Mouse (Mus musculus): ENCODE data around the gene Adamts14.

Adamts14 gene

DNA sequence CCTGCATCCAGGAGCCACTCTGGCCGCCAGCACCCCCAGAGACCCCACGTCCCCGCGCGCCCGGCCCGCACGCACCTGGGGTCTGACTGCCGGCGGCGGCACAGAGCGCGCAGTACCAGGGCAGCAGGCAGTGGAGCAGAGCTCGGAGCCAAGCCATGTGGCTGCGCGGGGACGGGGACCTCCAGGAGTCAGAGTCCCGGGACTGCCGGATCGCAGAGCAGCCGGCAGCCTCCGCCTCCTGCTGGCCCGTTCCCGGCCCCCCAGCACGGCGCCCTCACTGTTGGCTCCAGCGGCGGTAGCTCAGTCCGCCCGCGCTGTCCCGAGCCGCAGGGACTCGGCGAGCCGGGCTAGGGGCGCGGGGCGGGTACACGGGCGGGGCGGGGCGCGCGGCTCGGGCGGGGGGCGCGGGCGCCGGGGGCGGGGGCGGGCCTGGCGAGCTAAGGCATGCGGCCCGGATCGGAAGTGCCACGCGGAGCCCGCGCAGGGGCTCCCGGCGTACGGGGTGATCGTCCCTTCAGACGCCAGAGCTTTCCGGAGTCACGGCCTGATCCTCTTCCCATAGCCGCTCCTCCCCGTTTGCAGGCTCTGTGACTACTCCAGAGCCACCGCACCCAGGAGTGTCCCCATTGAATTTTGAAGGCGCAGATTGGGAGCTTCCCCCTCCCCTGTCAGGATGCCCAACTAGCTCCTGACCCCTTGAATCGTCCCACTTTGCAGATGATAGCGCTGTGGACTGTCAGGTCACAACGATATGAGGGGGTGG is at the start of gene Adamts14:
Gene Adamts14 (minus strand): TSS at position 358 of the 763 bp plus-strand sequence.
- in situ Hi-C loops (cut with MboI) = no loop called here

DNA sequence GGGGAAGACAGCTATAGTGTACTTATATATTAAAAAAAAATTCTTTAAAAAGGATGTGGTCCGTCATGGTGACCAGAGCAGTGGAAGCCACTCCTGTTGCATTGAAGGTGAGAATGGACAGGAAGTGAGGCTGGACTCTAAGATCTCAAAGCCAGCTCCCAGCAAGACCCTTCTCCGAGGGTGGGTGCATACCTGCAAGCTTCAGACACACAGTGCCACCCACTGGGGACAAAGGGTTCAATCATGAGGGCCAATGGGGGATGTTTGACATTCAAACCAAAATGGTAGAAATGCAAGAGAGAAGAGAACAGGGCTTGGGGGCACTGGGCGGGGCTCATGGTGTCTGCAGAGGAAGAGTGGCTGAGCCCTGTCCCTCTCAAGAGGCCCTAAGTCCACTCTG is 45.3 kb upstream of the Adamts14 start:
- in situ Hi-C loops (cut with MboI) = no loop called here

DNA sequence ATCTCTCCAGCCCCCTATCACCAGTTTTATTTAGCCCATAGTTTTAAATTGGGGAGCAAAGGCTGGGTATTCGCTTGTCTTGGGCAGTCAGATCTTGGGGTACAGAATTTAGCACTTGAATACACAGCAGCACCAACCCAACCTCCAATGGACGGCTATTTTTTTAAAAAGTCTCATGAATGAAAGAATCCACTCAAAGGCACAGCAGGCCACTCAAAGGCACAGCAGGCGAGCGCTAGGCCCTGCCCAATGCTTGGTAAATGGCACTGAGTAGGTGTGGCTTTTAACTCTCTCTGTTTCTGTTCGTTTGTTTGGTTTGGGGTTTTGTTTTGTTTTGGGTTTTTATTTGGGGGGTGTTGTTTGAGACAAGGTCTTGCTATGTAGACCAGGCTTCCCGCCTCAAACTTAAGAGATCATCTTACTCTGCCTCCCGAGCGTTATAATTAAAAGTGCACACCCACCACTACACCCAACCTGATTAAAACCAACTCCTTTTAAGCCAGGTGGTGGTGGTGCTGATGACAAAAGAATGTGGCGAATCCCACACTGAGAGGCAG is 42.2 kb upstream of the Adamts14 start:
- in situ Hi-C loops (cut with MboI) = no loop called here

DNA sequence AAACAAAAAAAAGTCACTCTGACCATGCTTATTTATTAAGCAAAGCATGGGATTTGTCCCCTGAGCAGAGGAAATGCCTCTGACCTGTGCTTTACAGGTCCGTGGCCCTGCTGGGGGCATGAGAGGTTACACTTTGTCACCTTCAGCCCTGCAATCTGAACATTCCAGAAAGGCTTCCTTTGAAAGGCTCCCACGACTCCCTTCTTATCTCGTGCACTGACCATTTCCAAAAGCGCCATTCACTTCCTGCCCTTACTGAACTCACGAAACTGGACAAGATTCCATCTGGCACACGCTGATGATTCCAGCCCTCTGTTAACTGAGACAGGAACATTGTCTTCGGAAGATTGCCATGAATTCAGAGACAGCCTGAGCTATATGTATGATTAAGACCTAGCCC is 40.5 kb upstream of the Adamts14 start:
- in situ Hi-C loops (cut with MboI) = no loop called here

DNA sequence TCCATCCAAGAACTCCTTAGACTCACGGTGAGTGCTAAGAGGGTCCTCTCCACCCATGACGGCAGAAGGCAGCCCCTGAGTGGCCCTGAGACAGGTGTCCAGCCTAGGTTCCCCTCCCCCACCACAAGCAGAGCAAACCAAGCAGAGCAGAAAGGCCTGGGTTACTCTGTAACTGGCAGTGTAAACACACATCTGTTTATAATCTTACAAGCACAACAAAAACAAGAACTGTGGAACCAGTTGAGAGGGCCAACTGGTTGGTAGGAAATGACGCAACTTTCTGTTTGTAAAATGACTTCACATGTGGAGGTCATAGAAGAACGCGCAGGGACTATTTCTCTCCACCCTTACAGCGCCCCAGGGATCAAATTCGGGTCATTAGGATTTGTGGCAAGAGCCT is 39.5 kb upstream of the Adamts14 start:
- in situ Hi-C loops (cut with MboI) = no loop called here

DNA sequence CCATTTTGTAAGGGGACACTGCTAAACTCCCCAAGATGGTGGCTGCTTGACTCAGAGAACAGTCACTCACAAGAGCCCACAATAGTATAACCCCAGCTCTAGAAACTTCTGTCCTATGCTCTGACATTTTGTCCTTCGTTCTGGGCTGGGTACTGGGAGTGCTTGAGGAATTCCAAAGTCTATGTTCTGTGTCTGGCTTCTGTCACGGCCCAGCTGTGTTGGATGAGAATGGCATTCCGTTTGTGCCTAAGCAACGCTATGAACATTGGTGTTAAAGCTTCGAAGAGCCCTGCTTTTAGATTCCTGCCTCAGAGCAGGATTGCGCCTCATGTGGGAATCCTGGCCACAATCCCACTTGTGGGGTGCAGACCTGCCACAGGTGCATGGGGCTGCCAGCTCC is 38.9 kb upstream of the Adamts14 start:
- in situ Hi-C loops (cut with MboI) = no loop called here

DNA sequence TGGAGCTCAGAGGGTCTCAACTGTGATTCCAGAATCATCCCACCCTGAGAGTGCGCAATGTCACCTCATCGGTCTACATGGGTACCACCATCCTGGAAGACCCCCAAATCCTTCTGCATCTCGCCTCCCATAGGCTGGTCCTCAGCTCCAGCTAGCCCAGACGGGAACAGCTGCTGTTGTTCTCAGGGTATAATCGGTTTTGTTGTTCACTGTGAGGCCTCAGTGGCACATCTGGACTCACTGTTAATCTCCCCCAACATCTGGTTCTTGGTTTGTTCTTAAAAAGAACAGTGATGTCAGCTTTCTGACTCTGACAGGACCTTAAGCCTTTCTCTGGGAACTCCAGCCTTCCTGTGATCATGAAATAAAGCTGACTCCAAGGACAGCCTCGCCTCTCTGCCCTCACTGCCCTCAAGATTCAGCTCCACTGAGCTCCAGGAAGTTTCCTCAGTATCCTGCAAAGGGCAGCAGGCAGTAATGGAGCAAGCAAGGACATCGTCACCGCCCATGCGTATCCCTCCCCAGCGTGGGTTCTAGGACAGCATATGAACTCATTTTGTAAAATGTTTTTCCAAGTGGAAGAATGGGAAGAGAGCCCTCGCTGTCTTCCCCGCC is 35.6 kb upstream of the Adamts14 start:
- in situ Hi-C loops (cut with MboI) = no loop called here

DNA sequence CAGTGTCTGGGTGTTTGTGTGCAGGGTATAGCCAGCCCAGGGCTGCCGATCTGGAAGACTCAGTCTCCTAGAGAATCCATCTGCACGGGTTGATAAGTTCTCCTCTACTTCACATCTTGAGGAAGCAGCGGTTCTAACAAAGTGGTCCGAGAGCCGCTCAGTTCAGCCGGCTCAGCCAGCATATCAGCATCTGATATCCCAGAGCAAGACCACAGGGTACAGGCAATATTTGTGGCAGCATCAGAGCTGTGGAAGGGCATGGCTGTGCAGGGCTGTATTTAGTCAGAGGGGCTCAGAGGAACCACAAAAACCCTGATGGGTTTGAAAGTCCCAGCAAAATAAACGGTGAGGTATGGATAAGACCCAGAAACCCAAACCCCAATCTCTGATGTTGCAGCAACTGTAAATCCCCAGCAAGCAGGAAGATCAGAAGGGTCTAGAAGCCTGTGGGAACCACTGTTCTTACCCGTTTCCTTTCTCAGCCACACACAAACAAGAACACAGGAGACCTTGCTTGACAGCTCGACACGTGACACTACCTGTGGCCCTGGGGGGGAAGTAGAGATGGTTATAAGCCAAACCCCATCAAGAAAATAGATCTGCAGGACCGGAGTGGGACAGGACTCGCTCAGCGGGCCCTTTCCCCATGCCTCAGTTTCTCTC is 32.8 kb upstream of the Adamts14 start:
- in situ Hi-C loops (cut with MboI) = no loop called here

DNA sequence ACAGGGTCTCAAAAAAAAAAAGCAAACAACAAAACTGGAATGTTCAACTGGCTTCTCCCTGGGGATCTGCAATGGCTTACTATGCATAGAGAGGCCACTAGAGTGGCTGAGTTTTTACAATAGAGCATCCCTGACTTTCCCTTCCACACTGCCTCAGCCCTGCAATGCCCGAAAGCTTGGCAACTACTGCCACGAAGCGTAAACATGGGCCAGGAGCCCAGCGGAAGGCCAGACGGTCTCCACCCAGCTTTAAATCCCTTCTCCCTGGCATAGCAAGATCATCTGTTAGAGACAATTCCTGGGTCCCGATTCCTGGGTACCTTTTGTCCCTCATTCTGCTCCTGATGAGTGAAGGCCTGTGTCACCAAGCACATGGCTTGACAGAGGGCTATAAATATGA is 30.8 kb upstream of the Adamts14 start:
- in situ Hi-C loops (cut with MboI) = no loop called here

DNA sequence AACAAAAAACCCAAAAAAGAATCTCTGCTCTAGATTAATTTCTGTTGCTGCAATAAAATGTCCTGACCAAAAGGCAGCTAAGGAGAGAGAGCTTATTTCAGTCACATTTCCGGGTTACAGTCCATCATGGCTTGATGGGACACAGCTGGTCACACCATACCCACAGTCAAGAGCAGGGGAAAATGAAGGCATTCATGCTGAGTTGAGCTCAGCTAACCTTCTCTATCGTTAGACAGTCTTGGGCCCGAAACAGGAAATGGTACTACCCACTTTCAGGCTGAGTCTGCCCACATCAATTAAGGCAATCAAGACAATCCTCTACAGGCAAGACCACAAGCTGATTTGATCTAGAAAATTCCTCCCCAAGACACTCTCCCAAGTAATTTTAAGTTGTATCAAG is 27.8 kb upstream of the Adamts14 start:
- in situ Hi-C loops (cut with MboI) = no loop called here

DNA sequence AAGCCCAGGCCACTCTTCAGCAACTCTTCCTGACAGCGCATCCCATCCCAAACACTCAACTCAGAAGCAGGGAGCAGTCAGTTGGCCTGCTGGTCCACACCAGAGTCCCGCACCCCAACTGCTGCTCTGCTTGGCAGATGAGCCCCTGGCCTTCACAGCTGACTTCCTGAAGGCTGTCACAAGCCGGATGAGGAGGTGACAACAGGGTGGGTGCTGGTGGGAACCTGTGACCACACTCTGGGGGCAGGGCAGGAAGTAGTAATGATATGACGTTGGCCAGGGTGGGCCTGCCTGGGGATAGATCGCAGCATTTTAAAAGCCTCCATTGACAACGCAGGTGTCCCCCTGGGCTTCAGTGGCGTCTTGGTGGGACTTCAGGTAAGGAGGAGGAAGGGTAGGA is 24.2 kb upstream of the Adamts14 start, which contains the start of gene Prf1:
Gene Prf1 (plus strand): TSS at position 357 of the 400 bp plus-strand sequence.
- in situ Hi-C loops (cut with MboI) = no loop called here

DNA sequence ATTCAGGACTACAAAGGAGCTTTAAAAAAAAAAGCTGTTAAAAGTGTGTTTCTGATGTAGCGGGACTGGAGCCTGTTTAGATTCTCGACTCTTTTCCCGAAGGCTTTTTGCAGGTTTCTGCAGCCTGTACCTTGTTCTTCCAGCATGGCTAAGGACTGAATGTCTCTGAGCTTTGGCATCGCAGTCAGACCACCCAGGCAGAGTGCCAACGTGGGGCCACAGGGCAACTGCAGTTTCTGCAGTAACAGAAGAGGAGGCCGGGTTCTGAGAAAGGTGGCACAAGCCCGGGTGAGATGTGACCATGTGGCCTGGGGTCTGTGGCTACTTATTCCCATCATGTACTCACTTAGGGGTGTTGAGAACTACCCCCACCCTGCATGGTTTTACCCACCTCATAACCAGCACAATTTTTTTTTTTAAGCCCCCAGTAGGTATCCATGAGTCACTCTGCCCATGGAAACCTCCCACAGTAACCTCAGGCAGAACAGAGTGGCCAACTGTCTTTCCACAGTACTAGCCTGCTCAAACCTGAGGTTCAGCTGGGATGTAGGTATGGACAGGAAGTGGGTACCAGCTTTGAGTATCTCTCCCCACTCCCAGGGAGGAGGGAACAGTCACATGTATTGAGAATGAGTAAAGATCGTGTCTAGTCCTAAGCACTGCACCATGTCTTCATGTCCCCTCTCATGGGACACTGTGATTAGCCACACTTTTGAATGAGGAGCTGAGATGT is 23.6 kb upstream of the Adamts14 start:
- in situ Hi-C loops (cut with MboI) = no loop called here

DNA sequence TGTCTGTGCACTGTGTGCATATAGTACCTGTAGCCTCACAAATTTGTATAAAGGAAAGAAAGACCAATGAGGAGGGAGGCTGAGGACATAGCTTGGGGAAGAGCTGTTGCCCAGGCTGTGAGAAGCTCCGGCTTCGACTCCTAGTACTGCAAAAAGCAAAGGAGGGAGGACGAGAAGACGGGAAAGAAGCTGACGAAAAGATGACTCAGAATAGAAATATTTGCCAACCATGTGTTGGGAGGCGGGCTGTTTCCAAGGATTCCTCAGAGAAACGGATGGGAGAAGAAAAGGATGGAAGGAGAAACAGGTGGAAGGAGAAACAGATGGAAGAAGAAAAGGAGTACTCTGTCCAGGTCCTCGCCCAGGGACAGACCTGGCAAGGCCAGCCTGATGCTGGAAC is 21.0 kb upstream of the Adamts14 start:
- in situ Hi-C loops (cut with MboI) = no loop called here

DNA sequence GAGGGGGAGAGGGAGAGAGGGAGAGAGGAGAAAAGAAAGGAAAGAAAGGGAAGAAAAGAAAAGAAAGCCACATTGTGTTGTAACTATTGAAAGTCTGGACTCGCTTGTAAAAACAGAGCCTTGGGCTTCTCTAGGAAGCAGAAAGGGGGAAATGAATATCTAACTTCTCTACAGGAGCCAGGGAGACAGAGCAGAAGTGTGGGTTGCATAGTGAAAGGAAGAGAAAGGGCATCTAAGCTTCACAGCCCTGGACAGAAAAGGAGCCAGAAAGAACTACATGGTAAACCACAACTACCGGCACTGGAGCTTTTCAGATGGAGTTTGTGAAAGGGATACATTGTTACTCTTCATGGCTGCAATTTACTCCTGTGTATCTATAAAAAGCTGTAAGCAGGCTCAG is 17.2 kb upstream of the Adamts14 start:
- in situ Hi-C loops (cut with MboI) = no loop called here

DNA sequence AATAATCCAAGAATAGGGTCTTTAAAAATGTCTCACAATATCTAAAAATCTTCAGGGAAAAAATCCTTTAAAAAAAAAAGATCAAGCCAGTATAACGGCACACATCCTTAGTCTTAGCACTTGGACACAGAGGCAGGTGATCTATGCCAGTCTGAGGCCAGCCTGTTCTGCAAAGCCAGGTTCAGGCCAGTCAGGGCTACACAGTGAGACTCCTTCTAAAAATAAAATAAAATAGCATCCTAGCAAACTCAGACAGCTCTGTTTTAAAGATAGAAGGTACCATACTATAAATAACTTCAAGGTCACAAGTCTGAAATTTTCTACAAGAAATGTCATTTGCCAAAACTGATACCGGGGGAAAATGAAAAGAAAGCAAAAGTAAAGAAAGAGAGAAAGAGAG is 16.8 kb upstream of the Adamts14 start:
- in situ Hi-C loops (cut with MboI) = no loop called here

DNA sequence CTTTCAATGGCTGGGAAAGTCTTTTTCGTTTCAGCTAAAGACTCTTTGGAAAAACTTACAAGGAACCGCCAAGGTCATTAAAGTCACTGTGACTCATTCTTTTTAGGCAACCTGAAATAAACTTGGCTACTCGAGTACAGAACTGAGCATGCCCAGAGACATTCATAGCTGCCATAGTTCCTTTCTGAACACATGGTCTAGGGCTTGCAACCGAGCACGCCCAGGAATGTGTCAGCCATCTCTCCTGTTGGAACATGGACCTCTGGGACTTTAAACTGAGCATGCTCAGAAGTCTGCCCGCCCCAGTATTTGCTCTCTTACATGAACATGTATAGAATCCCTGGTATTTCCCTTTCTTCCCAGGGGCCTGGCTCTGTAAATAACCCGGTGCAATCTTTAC is 13.0 kb upstream of the Adamts14 start:
- in situ Hi-C loops (cut with MboI) = no loop called here

DNA sequence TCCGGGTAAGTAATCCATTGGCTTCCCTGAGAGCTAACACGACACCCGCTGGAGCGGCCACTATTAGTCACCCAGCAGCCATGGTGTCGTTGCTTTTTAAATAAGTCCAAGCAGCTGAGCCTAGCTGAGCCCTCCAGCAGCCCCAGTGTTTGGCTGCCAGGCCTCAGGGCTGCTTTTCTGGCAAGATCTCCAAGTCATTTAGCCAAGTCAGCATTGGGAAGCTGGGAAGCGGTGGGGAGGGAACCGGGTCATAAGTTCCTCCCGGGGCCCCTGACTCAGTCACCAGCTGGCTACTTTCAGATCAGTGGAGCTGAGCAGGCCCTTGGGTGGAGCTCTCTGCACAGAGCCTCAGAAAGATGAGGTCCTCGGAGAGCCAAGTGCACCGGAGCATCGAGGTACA is 12.0 kb upstream of the Adamts14 start:
- in situ Hi-C loops (cut with MboI) = no loop called here

DNA sequence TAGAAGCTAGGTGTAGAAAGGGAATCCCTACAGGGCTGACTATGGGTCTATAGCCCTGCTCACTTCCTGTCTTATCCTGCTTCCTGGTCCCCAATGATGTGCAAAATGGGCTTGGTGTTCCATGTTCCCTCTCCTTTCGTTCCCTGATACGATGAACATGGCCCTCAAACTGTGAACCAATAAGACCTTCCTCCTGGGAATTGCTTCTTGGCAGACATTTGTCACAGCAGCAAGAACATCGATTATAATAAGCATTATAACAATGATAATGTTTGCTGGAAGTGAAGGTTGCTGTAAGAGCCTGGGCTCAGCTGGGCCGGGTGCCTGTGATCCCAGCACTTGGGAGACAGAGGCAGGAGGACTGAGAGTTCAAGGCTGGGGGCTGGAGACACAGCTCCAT is 11.1 kb upstream of the Adamts14 start:
- in situ Hi-C loops (cut with MboI) = no loop called here

DNA sequence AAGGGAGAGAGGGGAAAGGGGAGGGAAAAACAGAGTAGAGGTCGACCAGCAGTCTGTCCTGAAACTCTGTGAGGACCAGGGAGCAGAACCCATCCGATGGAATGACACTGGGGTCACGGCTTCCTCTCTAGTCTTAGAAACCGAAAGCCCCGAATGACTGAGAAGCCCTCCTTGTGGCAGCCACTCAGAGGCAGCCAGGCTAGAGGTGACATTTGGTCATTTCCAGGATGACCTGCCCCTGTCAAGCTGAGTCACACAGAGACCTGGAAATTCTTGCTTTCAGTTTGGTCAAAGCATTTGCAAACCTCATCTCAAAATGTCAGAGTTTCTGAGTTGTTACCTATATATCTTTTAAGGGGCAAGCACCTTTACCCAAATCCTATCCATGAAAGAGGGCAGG is 7.9 kb upstream of the Adamts14 start:
- in situ Hi-C loops (cut with MboI) = no loop called here

DNA sequence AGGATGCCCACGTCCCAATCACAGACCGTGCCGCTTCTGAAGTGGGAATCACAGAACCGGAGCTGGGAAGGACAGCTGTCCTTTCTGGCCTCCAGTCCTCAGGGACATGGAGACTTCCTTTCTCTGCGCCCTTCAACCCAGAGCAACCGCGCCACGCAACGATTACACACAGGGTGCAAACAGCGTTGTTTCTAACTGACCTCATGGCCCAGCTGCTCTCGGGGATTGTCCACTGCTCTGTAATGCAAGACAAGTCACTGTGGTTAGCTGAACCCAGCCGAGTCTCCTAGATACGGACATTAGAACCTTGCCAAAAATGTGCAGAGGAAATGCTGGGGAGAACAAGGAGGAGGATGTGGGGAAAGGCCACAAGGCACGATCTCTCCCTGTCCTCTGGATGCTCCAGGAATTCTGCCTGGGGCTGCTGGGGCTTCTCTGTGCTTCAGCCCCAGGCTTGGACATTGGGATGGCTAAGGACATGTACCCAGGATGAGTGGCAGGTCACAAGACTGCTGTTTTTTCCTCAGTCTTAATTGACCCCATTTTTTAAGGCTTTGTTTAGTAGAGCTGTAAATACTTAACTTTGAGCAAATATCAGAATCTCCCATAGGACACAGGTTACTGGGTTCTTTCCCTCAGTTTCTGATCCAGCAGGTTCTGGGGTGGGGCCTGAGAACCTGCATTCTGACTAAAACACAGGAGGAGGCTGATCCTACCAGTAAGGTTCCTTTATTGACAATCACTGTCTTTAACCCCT is 4.9 kb upstream of the Adamts14 start:
- in situ Hi-C loops (cut with MboI) = no loop called here

DNA sequence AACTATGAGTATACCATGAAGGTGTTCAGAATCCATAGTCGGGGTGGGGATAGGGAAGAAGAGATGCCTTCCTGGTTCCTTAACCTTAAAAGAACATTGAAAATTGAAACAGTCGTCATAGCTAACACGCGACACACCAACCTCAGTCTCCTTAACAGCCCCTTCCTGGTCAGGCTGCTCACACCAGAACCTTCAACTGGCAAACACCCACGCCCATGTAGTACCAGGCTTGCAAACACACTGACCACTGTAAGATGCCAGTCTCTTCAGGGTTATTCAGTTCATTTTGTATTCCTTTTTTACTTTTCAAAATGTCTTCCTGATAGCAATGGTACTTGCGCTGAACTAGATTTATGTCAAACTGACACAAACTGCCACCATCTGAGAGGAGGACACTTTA is 3.8 kb upstream of the Adamts14 start:
- in situ Hi-C loops (cut with MboI) = no loop called here
